Comparison of ENCODE assay signal across 9 mouse cellular contexts in genomic region chr8:93430637-93431036, GRCm38 (mm10). TPM values are rescaled to one million over a fixed set of nuclear protein-coding genes. Genes with fewer than 3 reads are reported as not detected.
DNase-seq lines count a peak whose midpoint lies in the region; ATAC-seq and TF ChIP-seq lines count a peak whose summit lies in the region.
"Had no signal": no experiment of that assay in that cellular context is flagged by ENCODE, and none has a peak within 500 bp of the region (broad histone marks: within the 10 kb centered on the region; RNA-seq: fewer than 3 reads in every experiment).

No protein-coding gene starts in this region.

- no peaks in the 10 kb centered on the region for H3K36me3 ChIP-seq in thymus, adult 2 months (ENCODE audit: control insufficient read depth, insufficient read depth, low read length)
- no peaks in the 10 kb centered on the region for H3K36me3 ChIP-seq in limb, embryonic 10.5 days
- H3K36me3 ChIP-seq: embryonic facial prominence, embryonic 12.5 days had no signal

- TF ChIP-seq POLR2A in thymus, adult 2 months (IDR thresholded peaks at IDR 0.05; ENCODE audit: control insufficient read depth, extremely low read depth, insufficient read depth, low read length, poor library complexity), result no peak

- 8% methylated on average over 3 of the region's 3 CpGs for WGBS in thymus, adult 2 months
- WGBS in limb, embryonic 10.5 days, result 7% methylated on average over 3 of the region's 3 CpGs

- no peak for ATAC-seq in erythroid progenitor cell, adult 5-6 weeks (replicated peaks; ENCODE audit: low FRiP score, poor library complexity, severe bottlenecking)

- no peaks in the 10 kb centered on the region for H3K4me1 ChIP-seq in thymus, adult 2 months (replicated peaks; ENCODE audit: control insufficient read depth, insufficient read depth, low read length)
- H3K4me1 ChIP-seq in limb, embryonic 10.5 days, result no peaks in the 10 kb centered on the region
- H3K4me1 ChIP-seq: embryonic facial prominence, embryonic 12.5 days had no signal

- no peaks in the 10 kb centered on the region for H3K27me3 ChIP-seq in thymus, adult 2 months (ENCODE audit: control insufficient read depth, insufficient read depth, low read length)
- no peaks in the 10 kb centered on the region for H3K27me3 ChIP-seq in limb, embryonic 10.5 days (ENCODE audit: low read depth, poor library complexity, severe bottlenecking)
- H3K27me3 ChIP-seq: embryonic facial prominence, embryonic 12.5 days had no signal

- H3K9me3 ChIP-seq in limb, embryonic 10.5 days (replicated peaks), result no peaks in the 10 kb centered on the region
- H3K9me3 ChIP-seq: embryonic facial prominence, embryonic 12.5 days had no signal

- H3K27ac ChIP-seq in thymus, adult 2 months (ENCODE audit: control insufficient read depth, insufficient read depth, low read length), result no peak overlapping the region
- no peak overlapping the region for H3K27ac ChIP-seq in limb, embryonic 10.5 days
- H3K27ac ChIP-seq: embryonic facial prominence, embryonic 12.5 days had no signal

- DNase-seq in thymus, adult 2 months, result peak; percentile 3
- no peak for DNase-seq in thymus, postnatal 36 days
- peak; percentile 66 to 75 for DNase-seq in cerebellum, adult 18-20 months
- DNase-seq in frontal cortex, adult 2 months (ENCODE audit: extremely low spot score in 1 of 2, low spot score in 1 of 2), result peak; percentile 44 to 91
- peak; percentile 73 for DNase-seq in kidney, adult 9 months
- DNase-seq in limb, embryonic 10.5 days (ENCODE audit: low spot score), result peak; percentile 76
- peak; percentile 22 for DNase-seq in ovary, postnatal 10 days (ENCODE audit: low spot score)

- no peak overlapping the region for H3K4me3 ChIP-seq in thymus, adult 2 months (ENCODE audit: control insufficient read depth, insufficient read depth, low read length)
- H3K4me3 ChIP-seq in limb, embryonic 10.5 days, result no peak overlapping the region
- H3K4me3 ChIP-seq: embryonic facial prominence, embryonic 12.5 days had no signal

- TF ChIP-seq CTCF in thymus, adult 2 months (IDR thresholded peaks at IDR 0.05; ENCODE audit: borderline replicate concordance, control insufficient read depth, extremely low read depth, insufficient read depth, low read length, poor library complexity), result no peak

RNA-seq across cellular contexts. Expression of gene Ces1h, which starts 51.1 kb away (rescaled TPM):
- 0.20 and 0.31 TPM in 2 replicates for polyA plus RNA-seq in thymus, adult 2 months (2012; rRNA removed)
- not detected in 2 replicates for polyA plus RNA-seq in frontal cortex, adult 2 months (2012; rRNA removed)
- not detected in 2 replicates for polyA plus RNA-seq in limb, embryonic 10.5 days (2016; fragmentation: Nextera tagmentation; extraction: Ambion mirVana)
- total RNA-seq in erythroid progenitor cell, adult 5-6 weeks (2015; ENCODE audit: low replicate concordance), result not detected in 2 replicates
- total RNA-seq in erythroid progenitor cell, adult 5-6 weeks (2017; ENCODE audit: low replicate concordance), result not detected in 2 replicates
- polyA plus RNA-seq: embryonic facial prominence, embryonic 12.5 days had no signal

Comparison
In these comparisons a context has a peak if more than half of its experiments do, and no peak if none do; other contexts are left out.
1. DNase-seq: peak in thymus, adult 2 months (single experiment), cerebellum, adult 18-20 months (2 of 2), frontal cortex, adult 2 months (2 of 2), kidney, adult 9 months (single experiment), limb, embryonic 10.5 days (single experiment) and ovary, postnatal 10 days (single experiment); none in thymus, postnatal 36 days (0 of 2).